Mouse (Mus musculus): ENCODE measurements around the gene Rbm34.
A peak's percentile ranks its signal among the peaks of the same experiment; 100 is the strongest.
"Not testable (repeated sequence)": the region's sequence is repeated elsewhere in the genome, so short reads cannot be mapped to it uniquely, and the experiment has no call there.

The Rbm34 gene

GRCm38 (mm10) chr8:126917179-126917905 lies 53.5 kb downstream of the Rbm34 start:
- no peak for DNase-seq

GRCm38 (mm10) chr8:126916611-126917010 lies 54.3 kb downstream of the Rbm34 start:
- DNase-seq, result no peak

GRCm38 (mm10) chr8:126914609-126915375 lies 56.1 kb downstream of the Rbm34 start:
- DNase-seq, result peak; percentile 68

- DNase-seq, result not testable (repeated sequence)
These were observed 56.8 kb downstream of the Rbm34 start for GRCm38 (mm10) chr8:126914107-126914490.

- peak; percentile 64 for DNase-seq
These were observed 57.4 kb downstream of the Rbm34 start for GRCm38 (mm10) chr8:126913241-126914106.

GRCm38 (mm10) chr8:126909371-126909802 lies 61.5 kb downstream of the Rbm34 start:
- DNase-seq, result peak; percentile 66

GRCm38 (mm10) chr8:126908805-126909204 lies 62.1 kb downstream of the Rbm34 start:
- peak; percentile 50 for DNase-seq

GRCm38 (mm10) chr8:126907968-126908367 lies 62.9 kb downstream of the Rbm34 start:
- DNase-seq, result peak; percentile 46

- no peak for DNase-seq
These were observed 63.5 kb downstream of the Rbm34 start for GRCm38 (mm10) chr8:126907374-126907773.

GRCm38 (mm10) chr8:126905387-126905786 lies 65.5 kb downstream of the Rbm34 start:
- peak; percentile 45 for DNase-seq

GRCm38 (mm10) chr8:126903927-126904326 lies 66.9 kb downstream of the Rbm34 start:
- DNase-seq, result no peak

- peak; percentile 45 for DNase-seq
These were observed 67.5 kb downstream of the Rbm34 start for GRCm38 (mm10) chr8:126903224-126903895.

- DNase-seq, result no peak
These were observed 69.3 kb downstream of the Rbm34 start for GRCm38 (mm10) chr8:126901612-126902011.

- no peak for DNase-seq
These were observed 69.8 kb downstream of the Rbm34 start for GRCm38 (mm10) chr8:126901049-126901448.

Measured in kidney, postnatal 10 days (tissue).